Mouse (Mus musculus) ES-E14 (cell line): Measurements from ENCODE around the gene Znrf2.
A peak's percentile ranks its signal among the peaks of the same experiment; 100 is the strongest.

Source experiments
- CHD2 ChIP-seq: IDR thresholded peaks from 2 replicates; pipeline ENCODE4 v1.6.1; 2014; ENCODE audit warnings: mild to moderate bottlenecking, low read depth, low read length, inconsistent platforms
- HCFC1 ChIP-seq: IDR thresholded peaks from 2 replicates; pipeline ENCODE4 v1.6.1; 2012; ENCODE audit warnings: low read length, inconsistent platforms, borderline replicate concordance; ENCODE audit not compliant: insufficient read depth
- MAFK ChIP-seq: IDR thresholded peaks from 2 replicates; pipeline ENCODE4 v1.6.1; 2014; ENCODE audit warnings: mild to moderate bottlenecking, low read depth, low read length, inconsistent platforms; ENCODE audit not compliant: insufficient read depth
- ZC3H11A ChIP-seq: IDR thresholded peaks from 2 replicates; pipeline ENCODE4 v1.6.1; 2012; ENCODE audit warnings: low read depth, mild to moderate bottlenecking, inconsistent platforms, low read length, borderline replicate concordance
- ZNF384 ChIP-seq: IDR thresholded peaks from 2 replicates; pipeline ENCODE4 v1.6.1; 2012; ENCODE audit warnings: low read depth, low read length, inconsistent platforms

GRCm38 (mm10) chr6:54866731-54867410 lies 50.2 kb downstream of the Znrf2 start:
- peak; percentile 83 for TF ChIP-seq MAFK
- no peak for TF ChIP-seq CHD2
- no peak for TF ChIP-seq ZC3H11A
- TF ChIP-seq ZNF384 = no peak
- no peak for TF ChIP-seq HCFC1
